8 mouse cellular contexts compared by ENCODE assay signal in the genomic region with DNA sequence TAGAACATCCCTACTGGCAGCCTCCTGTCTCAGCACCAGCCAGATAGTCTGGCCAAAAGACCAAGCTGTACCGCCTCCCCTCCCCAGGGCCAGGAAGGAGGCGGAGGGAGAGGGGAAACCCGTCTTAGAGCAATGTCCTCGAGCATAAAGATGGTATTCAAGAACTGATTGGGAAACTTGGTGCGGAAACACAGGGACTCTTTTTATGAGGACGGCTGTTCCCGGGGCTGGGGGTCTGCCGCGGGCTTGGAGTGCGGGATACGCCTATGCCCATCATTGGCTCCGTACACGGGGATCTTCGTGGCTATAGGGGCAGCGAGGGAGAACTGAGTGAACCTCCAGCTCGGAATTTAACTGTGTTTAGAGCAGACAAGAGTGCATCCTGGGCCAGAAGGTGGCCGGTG. TPM values are rescaled to one million over a fixed set of nuclear protein-coding genes. Genes with fewer than 3 reads are reported as not detected.
A peak's percentile ranks its signal among the peaks of the same experiment; 100 is the strongest.
DNase-seq lines count a peak whose midpoint lies in the region; ATAC-seq and TF ChIP-seq lines count a peak whose summit lies in the region.

No protein-coding gene starts in this region.

- TF ChIP-seq POLR2A in bone marrow, adult 2 months (IDR thresholded peaks at IDR 0.05; ENCODE audit: borderline replicate concordance, control insufficient read depth, low read depth, low read length) = no peak

- H3K27me3 ChIP-seq in stomach, embryonic 16.5 days (ENCODE audit: control insufficient read depth, insufficient read depth, low read length) = no peaks in the 10 kb centered on the region

- 0 out of 2 replicates have a peak, but pooled peaks cover 3% of the 10 kb centered on the region for H3K36me3 ChIP-seq in stomach, embryonic 16.5 days (ENCODE audit: control insufficient read depth, insufficient read depth, low read length)

- 3% methylated on average over 17 of the region's 17 CpGs for WGBS in bone marrow, adult 2 months
- WGBS in stomach, embryonic 16.5 days = 1% methylated on average over 17 of the region's 17 CpGs

- peak overlapping the region; percentile 77 for H3K4me3 ChIP-seq in bone marrow, adult 2 months (replicated peaks; ENCODE audit: control insufficient read depth, low read depth, low read length)
- H3K4me3 ChIP-seq in stomach, embryonic 16.5 days (replicated peaks; ENCODE audit: low read length) = peak overlapping the region; percentile 88

- peak; percentile 15 to 42; a peak in 2 of 4 replicates for ATAC-seq in hematopoietic stem cell, adult 5-6 weeks (replicated peaks in 1 of 2; ENCODE audit: insufficient read depth in 1 of 2, low FRiP score in 2 of 2, low TSS enrichment in 1 of 2, low read depth in 1 of 2, poor library complexity in 2 of 2, severe bottlenecking in 2 of 2)
- 0 out of 2 replicates have a peak, but pooled peaks have one; percentile 25 for ATAC-seq in stomach, embryonic 16.5 days (ENCODE audit: insufficient read depth, low FRiP score)

- H3K9ac ChIP-seq in stomach, embryonic 16.5 days (ENCODE audit: low read length) = peak overlapping the region; percentile 83

- peaks cover 3% of the 10 kb centered on the region for H3K4me1 ChIP-seq in bone marrow, adult 2 months (ENCODE audit: control insufficient read depth, insufficient read depth, low read length)
- peaks cover 14% of the 10 kb centered on the region for H3K4me1 ChIP-seq in stomach, embryonic 16.5 days (ENCODE audit: control insufficient read depth, insufficient read depth, low read length)

- TF ChIP-seq CTCF in bone marrow, adult 2 months (IDR thresholded peaks at IDR 0.05; ENCODE audit: control insufficient read depth, insufficient read depth, low read length) = no peak

- peak; percentile 54 for DNase-seq in cerebellum, adult 11-12 months
- no peak for DNase-seq in cerebellum, adult 8-10 months
- DNase-seq in forelimb bud, embryonic 11.5 days (ENCODE audit: low read depth, low spot score) = peak; percentile 6
- DNase-seq in left cerebral cortex, adult 8-10 months (ENCODE audit: low spot score in 2 of 2) = peak; percentile 27 to 43
- DNase-seq in lung, postnatal 4 days = peak; percentile 49 to 68

- H3K4me2 ChIP-seq in stomach, embryonic 16.5 days (ENCODE audit: low read depth, low read length) = peak overlapping the region; percentile 83

- H3K9me3 ChIP-seq in stomach, embryonic 16.5 days (replicated peaks; ENCODE audit: control insufficient read depth, low read length) = no peaks in the 10 kb centered on the region

- H3K27ac ChIP-seq in bone marrow, adult 2 months (ENCODE audit: control insufficient read depth, insufficient read depth, low read depth, low read length, poor library complexity) = peak overlapping the region; percentile 51
- H3K27ac ChIP-seq in stomach, embryonic 16.5 days (ENCODE audit: low read length) = peak overlapping the region; percentile 86

RNA-seq across cellular contexts. Expression of a gene that starts 0.6 kb away (rescaled TPM):
- 63.5 and 71.8 TPM in 2 replicates for polyA plus RNA-seq in bone marrow, adult 2 months (2011; ENCODE audit: insufficient read depth, insufficient read length, low replicate concordance, missing spikeins)
- total RNA-seq in hematopoietic stem cell, adult 5-6 weeks (2017) = 80.7 and 104 TPM in 2 replicates
- total RNA-seq in left cerebral cortex, adult 8-10 months (2022) = 10 to 100 TPM; 57.7 to 67.6 (median 65.2) TPM
- polyA plus RNA-seq in stomach, embryonic 16.5 days (2015; fragmentation: Nextera tagmentation; extraction: Ambion mirVana) = 71.6 and 74.5 TPM in 2 replicates

RNA-seq across cellular contexts. Expression of a gene that starts 19.1 kb away (rescaled TPM):
- 53.0 and 132 TPM in 2 replicates for polyA plus RNA-seq in bone marrow, adult 2 months (2011; ENCODE audit: insufficient read depth, insufficient read length, low replicate concordance, missing spikeins)
- total RNA-seq in hematopoietic stem cell, adult 5-6 weeks (2017) = 12.1 and 36.7 TPM in 2 replicates
- 10 to 100 TPM; 16.0 to 26.1 (median 23.8) TPM for total RNA-seq in left cerebral cortex, adult 8-10 months (2022)
- polyA plus RNA-seq in stomach, embryonic 16.5 days (2015; fragmentation: Nextera tagmentation; extraction: Ambion mirVana) = 32.0 and 37.6 TPM in 2 replicates

RNA-seq across cellular contexts. Expression of a gene that starts 49.4 kb away (rescaled TPM):
- polyA plus RNA-seq in bone marrow, adult 2 months (2011; ENCODE audit: insufficient read depth, insufficient read length, low replicate concordance, missing spikeins) = 1.8 and 2.0 TPM in 2 replicates
- 8.6 and 11.8 TPM in 2 replicates for total RNA-seq in hematopoietic stem cell, adult 5-6 weeks (2017)
- total RNA-seq in left cerebral cortex, adult 8-10 months (2022) = 10 to 100 TPM in 2 of 4 experiments, 1 to 10 TPM in 2; 9.3 to 12.6 (median 10.5) TPM
- 11.0 and 11.6 TPM in 2 replicates for polyA plus RNA-seq in stomach, embryonic 16.5 days (2015; fragmentation: Nextera tagmentation; extraction: Ambion mirVana)

RNA-seq across cellular contexts. Expression of a gene that starts 49.6 kb away (rescaled TPM):
- 60.1 and 111 TPM in 2 replicates for polyA plus RNA-seq in bone marrow, adult 2 months (2011; ENCODE audit: insufficient read depth, insufficient read length, low replicate concordance, missing spikeins)
- 151 and 176 TPM in 2 replicates for total RNA-seq in hematopoietic stem cell, adult 5-6 weeks (2017)
- total RNA-seq in left cerebral cortex, adult 8-10 months (2022) = 100 to 1,000 TPM; 206 to 235 (median 221) TPM
- 165 and 166 TPM in 2 replicates for polyA plus RNA-seq in stomach, embryonic 16.5 days (2015; fragmentation: Nextera tagmentation; extraction: Ambion mirVana)

RNA-seq across cellular contexts. Expression of a gene that starts 51.4 kb away (rescaled TPM):
- 15.1 and 30.6 TPM in 2 replicates for polyA plus RNA-seq in bone marrow, adult 2 months (2011; ENCODE audit: insufficient read depth, insufficient read length, low replicate concordance, missing spikeins)
- 3.7 and 13.8 TPM in 2 replicates for total RNA-seq in hematopoietic stem cell, adult 5-6 weeks (2017)
- 100 to 1,000 TPM; 108 to 128 (median 122) TPM for total RNA-seq in left cerebral cortex, adult 8-10 months (2022)
- 18.0 and 24.0 TPM in 2 replicates for polyA plus RNA-seq in stomach, embryonic 16.5 days (2015; fragmentation: Nextera tagmentation; extraction: Ambion mirVana)
